Mouse (Mus musculus) hindbrain, embryonic 16.5 days (tissue): Measurements from ENCODE around the gene Syce3. TPM values are rescaled to one million over a fixed set of nuclear protein-coding genes. Genes with fewer than 3 reads are reported as not detected.

ENCODE experiments used
- ATAC-seq: fragments of 200-750 bp; cut with Nextera tagmentation; 2 replicates; pipeline ENCODE4 v1.8.0; 2017; ENCODE audit warnings: moderate TSS enrichment, moderate library complexity
- H3K27ac ChIP-seq: fragments of 300-500 bp; sonication (generic); 2 replicates; pipeline ENCODE4 v1.5.1; 2014; ENCODE audit warnings: low read depth, mild to moderate bottlenecking, control low read depth, low read length, moderate library complexity
- H3K27me3 ChIP-seq: fragments of 300-500 bp; sonication (generic); replicated peaks from 2 replicates; pipeline ENCODE4 v1.6.1; 2014; ENCODE audit warnings: low read length; ENCODE audit not compliant: control insufficient read depth, insufficient read depth
- H3K36me3 ChIP-seq: fragments of 300-500 bp; sonication (generic); 2 replicates; pipeline ENCODE4 v1.6.1; 2014; ENCODE audit warnings: mild to moderate bottlenecking, low read length, moderate library complexity, mixed read lengths; ENCODE audit not compliant: control insufficient read depth, insufficient read depth
- H3K4me1 ChIP-seq: fragments of 300-500 bp; sonication (generic); 2 replicates; pipeline ENCODE4 v1.6.1; 2014; ENCODE audit warnings: low read depth, low read length; ENCODE audit not compliant: control insufficient read depth, insufficient read depth
- H3K4me2 ChIP-seq: fragments of 300-500 bp; sonication (generic); 2 replicates; pipeline ENCODE4 v1.6.1; 2014; ENCODE audit warnings: mild to moderate bottlenecking, low read length, control low read depth, moderate library complexity
- H3K4me3 ChIP-seq: fragments of 300-500 bp; sonication (generic); 2 replicates; pipeline ENCODE4 v1.5.1; 2014; ENCODE audit warnings: mild to moderate bottlenecking, low read length, control low read depth, moderate library complexity
- H3K9ac ChIP-seq: fragments of 300-500 bp; sonication (generic); 2 replicates; pipeline ENCODE4 v1.6.1; 2014; ENCODE audit warnings: low read depth, mild to moderate bottlenecking, control low read depth, low read length, moderate library complexity
- H3K9me3 ChIP-seq: fragments of 300-500 bp; sonication (generic); 2 replicates; pipeline ENCODE4 v1.6.1; 2014; ENCODE audit warnings: mild to moderate bottlenecking, low read length, moderate library complexity; ENCODE audit not compliant: control insufficient read depth
- WGBS: fragments of 180-500 bp; shearing (Covaris S2); extraction: QIAGEN DNeasy Blood & Tissue Kit; methylation state at CpG from one replicate; pipeline ENCODE4 v1.1.7; 2014; 5-methylcytosine and 5-hydroxymethylcytosine counted together
- polyA plus RNA-seq: library from polyadenylated mRNA; unstranded; fragments of >200 nt; fragmentation: Nextera tagmentation; extraction: Ambion mirVana; gene quantifications from 2 replicates; pipeline ENCODE4 v1.2.1, GENCODE M21; 2015

Syce3 gene
- polyA plus RNA-seq, 1 experiment from 2014 or later = not detected

- Histone ChIP-seq H3K4me1 (no peaks in the 10 kb centered on the region), H3K9ac (no peak overlapping the region), H3K27ac (no peak overlapping the region), H3K4me2 (no peak overlapping the region), H3K27me3 (no peaks in the 10 kb centered on the region), H3K9me3 (no peaks in the 10 kb centered on the region), H3K36me3 (peaks cover 64% of the 10 kb centered on the region), H3K4me3 (no peak overlapping the region)
- ATAC-seq = no peak
- 93% methylated on average over 4 of the region's 4 CpGs for WGBS
Observed at GRCm38 (mm10) chr15:89365141-89365551, 45.2 kb downstream of the Syce3 start.

GRCm38 (mm10) chr15:89363051-89363450, 47.3 kb downstream of the Syce3 start:
- Histone ChIP-seq H3K9me3 (no peaks in the 10 kb centered on the region), H3K4me3 (no peak overlapping the region), H3K9ac (no peak overlapping the region), H3K27ac (no peak overlapping the region), H3K4me2 (no peak overlapping the region), H3K27me3 (no peaks in the 10 kb centered on the region), H3K36me3 (peaks cover 50% of the 10 kb centered on the region), H3K4me1 (peaks cover 7% of the 10 kb centered on the region)
- ATAC-seq = no peak
- WGBS = 96% methylated on average over 7 of the region's 7 CpGs

- Histone ChIP-seq H3K4me2 (no peak overlapping the region), H3K9ac (no peak overlapping the region), H3K27me3 (no peaks in the 10 kb centered on the region), H3K27ac (no peak overlapping the region), H3K4me1 (peaks cover 30% of the 10 kb centered on the region), H3K4me3 (no peak overlapping the region), H3K36me3 (peaks cover 20% of the 10 kb centered on the region), H3K9me3 (no peaks in the 10 kb centered on the region)
- no peak for ATAC-seq
- 90% methylated on average over 3 of the region's 3 CpGs for WGBS
Observed at GRCm38 (mm10) chr15:89358784-89359183, 51.5 kb downstream of the Syce3 start.

GRCm38 (mm10) chr15:89356372-89356771, 53.9 kb downstream of the Syce3 start:
- Histone ChIP-seq H3K27ac (peak overlapping the region; percentile 83), H3K9ac (peak overlapping the region; percentile 77), H3K4me2 (peak overlapping the region; percentile 89), H3K9me3 (no peaks in the 10 kb centered on the region), H3K4me1 (peaks cover 30% of the 10 kb centered on the region), H3K27me3 (no peaks in the 10 kb centered on the region), H3K4me3 (peak overlapping the region; percentile 56), H3K36me3 (peaks cover 22% of the 10 kb centered on the region)
- ATAC-seq = peak; percentile 37
- WGBS = under 1% methylated on average over 15 of the region's 15 CpGs

GRCm38 (mm10) chr15:89355241-89356187, 54.8 kb downstream of the Syce3 start, which contains the start of the genes Lmf2 and Ncaph2:
TSS of gene Lmf2 (minus strand) at chr15:89355659.
TSS of gene Ncaph2 (plus strand) at chr15:89355719.
- peak; percentile 95 for ATAC-seq
- no peaks in the 10 kb centered on the region for H3K9me3 ChIP-seq
- H3K36me3 ChIP-seq = peaks cover 22% of the 10 kb centered on the region
- H3K27ac ChIP-seq = peak within 1 kb of the TSS; percentile 83
- peak within 1 kb of the TSS; percentile 56 for H3K4me3 ChIP-seq
- under 1% methylated on average over 60 of the region's 64 CpGs for WGBS
- peaks cover 30% of the 10 kb centered on the region for H3K4me1 ChIP-seq
- peak within 1 kb of the TSS; percentile 77 for H3K9ac ChIP-seq
- H3K4me2 ChIP-seq = peak within 1 kb of the TSS; percentile 89
- H3K27me3 ChIP-seq = no peaks in the 10 kb centered on the region

GRCm38 (mm10) chr15:89354455-89354854, 55.8 kb downstream of the Syce3 start:
- Histone ChIP-seq H3K36me3 (peaks cover 25% of the 10 kb centered on the region), H3K4me3 (peak overlapping the region; percentile 56), H3K27me3 (no peaks in the 10 kb centered on the region), H3K4me1 (peaks cover 30% of the 10 kb centered on the region), H3K27ac (no peak overlapping the region), H3K9me3 (no peaks in the 10 kb centered on the region), H3K4me2 (peak overlapping the region; percentile 71), H3K9ac (peak overlapping the region; percentile 77)
- 82% methylated on average over 7 of the region's 7 CpGs for WGBS
- ATAC-seq = no peak

GRCm38 (mm10) chr15:89353837-89354236, 56.5 kb downstream of the Syce3 start:
- Histone ChIP-seq H3K36me3 (peaks cover 25% of the 10 kb centered on the region), H3K27me3 (no peaks in the 10 kb centered on the region), H3K4me3 (no peak overlapping the region), H3K9ac (no peak overlapping the region), H3K9me3 (no peaks in the 10 kb centered on the region), H3K4me1 (peaks cover 30% of the 10 kb centered on the region), H3K4me2 (no peak overlapping the region; the same call in 1 of the 2 replicates), H3K27ac (no peak overlapping the region)
- WGBS = 94% methylated on average over 16 of the region's 16 CpGs
- no peak for ATAC-seq

- 98% methylated on average over 12 of the region's 12 CpGs for WGBS
- H3K27me3 ChIP-seq = no peaks in the 10 kb centered on the region
Observed at GRCm38 (mm10) chr15:89352795-89353194, 57.5 kb downstream of the Syce3 start.

GRCm38 (mm10) chr15:89352054-89352453, 58.2 kb downstream of the Syce3 start:
- H3K27me3 ChIP-seq = no peaks in the 10 kb centered on the region
- no peak overlapping the region for H3K4me3 ChIP-seq
- ATAC-seq = no peak
- H3K9me3 ChIP-seq = no peaks in the 10 kb centered on the region
- 96% methylated on average over 14 of the region's 14 CpGs for WGBS
- H3K4me2 ChIP-seq = no peak overlapping the region
- H3K9ac ChIP-seq = no peak overlapping the region
- no peak overlapping the region for H3K27ac ChIP-seq
- peaks cover 25% of the 10 kb centered on the region for H3K36me3 ChIP-seq
- peaks cover 17% of the 10 kb centered on the region for H3K4me1 ChIP-seq

More at GRCm38 (mm10) chr15:89352795-89353194, 57.5 kb downstream of the Syce3 start:
- no peak overlapping the region for H3K4me3 ChIP-seq
- peaks cover 23% of the 10 kb centered on the region for H3K4me1 ChIP-seq
- H3K9me3 ChIP-seq = no peaks in the 10 kb centered on the region
- peaks cover 25% of the 10 kb centered on the region for H3K36me3 ChIP-seq
- no peak overlapping the region for H3K27ac ChIP-seq
- no peak for ATAC-seq
- H3K9ac ChIP-seq = no peak overlapping the region
- H3K4me2 ChIP-seq = no peak overlapping the region
